Mouse (Mus musculus): ENCODE measurements around the gene Fam107a.

DNA sequence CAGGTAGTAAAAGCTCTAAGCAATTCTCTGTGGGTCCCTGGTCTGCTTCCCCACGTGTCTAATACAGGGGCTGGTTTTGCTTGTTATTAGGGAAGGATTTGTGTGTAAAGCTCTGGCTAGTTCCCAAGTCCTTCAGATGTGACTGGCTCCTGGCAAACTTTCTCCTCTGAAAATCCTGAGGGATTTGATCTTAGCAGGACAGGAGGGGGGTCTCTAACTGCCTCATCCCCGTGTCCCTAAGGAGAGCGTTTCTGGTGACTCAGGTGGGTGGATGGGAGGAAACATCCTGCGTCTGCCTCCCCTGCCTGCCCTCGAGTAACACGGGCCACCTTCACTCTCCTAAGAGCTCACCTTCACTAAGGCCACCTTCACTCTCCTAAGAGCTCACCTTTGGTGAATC lies 12.6 kb upstream of the Fam107a start:
- TF ChIP-seq CTCF (IDR thresholded peaks at IDR 0.05) (no peak), EP300 (IDR thresholded peaks at IDR 0.05) (no peak)
